Mouse (Mus musculus): Measurements from ENCODE around the gene Pdzd4.

DNA sequence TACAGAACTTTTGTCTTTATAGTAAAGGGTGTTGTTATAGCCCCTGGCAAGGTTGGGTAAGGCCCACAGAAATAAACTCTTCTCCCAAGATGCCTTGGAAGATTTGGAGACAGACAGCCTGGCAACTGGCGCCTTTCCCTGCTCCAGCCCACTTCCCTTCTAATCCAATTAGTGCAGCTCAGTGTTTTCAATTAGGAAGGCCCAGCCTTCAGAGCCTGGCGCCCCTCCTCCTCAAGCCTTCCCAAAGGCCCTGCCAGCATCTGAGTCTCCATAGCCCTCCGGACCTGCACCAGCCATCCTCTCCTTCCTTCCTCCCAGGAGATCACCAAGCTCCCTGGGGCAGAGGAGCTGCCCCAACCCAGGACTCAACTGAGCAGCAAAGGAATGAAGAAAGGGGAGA lies 42.5 kb upstream of the Pdzd4 start:
- TF ChIP-seq EP300 (IDR thresholded peaks at IDR 0.05; ENCODE audit: low read depth): no peak
- no peak for TF ChIP-seq CTCF (IDR thresholded peaks at IDR 0.05; ENCODE audit: low read depth)

Data from liver, embryonic 14.5 days (tissue).